In genomic region chr10:94991564-94992097, GRCm38 (mm10) we compare ENCODE assay signal across 7 mouse cellular contexts. TPM values are rescaled to one million over a fixed set of nuclear protein-coding genes. Genes with fewer than 3 reads are reported as not detected.
DNase-seq lines count a peak whose midpoint lies in the region; ATAC-seq and TF ChIP-seq lines count a peak whose summit lies in the region.

No protein-coding gene starts in this region.

- peak overlapping the region; percentile 65 for H3K4me2 ChIP-seq in intestine, postnatal 0 days (replicated peaks; ENCODE audit: low read depth)
- peak overlapping the region; percentile 47 for H3K4me2 ChIP-seq in midbrain, embryonic 12.5 days (replicated peaks)

- peak; percentile 70 to 92 for DNase-seq in adrenal gland, adult (ENCODE audit: inconsistent age in 2 of 2, low spot score in 1 of 2)
- DNase-seq in embryo, embryonic 11 days = peak; percentile 85
- peak; percentile 72 for DNase-seq in left cerebral cortex, postnatal 4 days
- DNase-seq in spleen, adult 12 weeks (ENCODE audit: low spot score) = peak; percentile 35

- 17% methylated on average over 17 of the region's 17 CpGs for WGBS in intestine, postnatal 0 days
- WGBS in midbrain, embryonic 12.5 days = 20% methylated on average over 17 of the region's 17 CpGs

- H3K4me1 ChIP-seq in intestine, postnatal 0 days (replicated peaks; ENCODE audit: control insufficient read depth, insufficient read depth, low read length) = no peaks in the 10 kb centered on the region
- H3K4me1 ChIP-seq in midbrain, embryonic 12.5 days = peaks cover 13% of the 10 kb centered on the region

- no peaks in the 10 kb centered on the region for H3K36me3 ChIP-seq in intestine, postnatal 0 days (ENCODE audit: control insufficient read depth, insufficient read depth)
- no peaks in the 10 kb centered on the region for H3K36me3 ChIP-seq in midbrain, embryonic 12.5 days

- H3K9ac ChIP-seq in intestine, postnatal 0 days (ENCODE audit: low read depth, low read length) = no peak overlapping the region
- 0 out of 2 replicates have a peak overlapping the region, but pooled peaks have one; percentile 11 for H3K9ac ChIP-seq in midbrain, embryonic 12.5 days (replicated peaks)

- no peak overlapping the region for H3K27ac ChIP-seq in intestine, postnatal 0 days (ENCODE audit: low read depth, low read length)
- H3K27ac ChIP-seq in midbrain, embryonic 12.5 days (replicated peaks) = peak overlapping the region; percentile 58

- 0 out of 2 replicates have a peak overlapping the region, but pooled peaks have one; percentile 14 for H3K4me3 ChIP-seq in intestine, postnatal 0 days (ENCODE audit: low read depth, low read length)
- H3K4me3 ChIP-seq in midbrain, embryonic 12.5 days = 0 out of 2 replicates have a peak overlapping the region, but pooled peaks have one; percentile 13

- peak; percentile 81 for TF ChIP-seq CTCF in intestine, postnatal 0 days (IDR thresholded peaks at IDR 0.05; ENCODE audit: low read depth)

- intact Hi-C loops in left cerebral cortex, postnatal 4 days (cut with DNase I) = loop anchor here (2.0 to 5.0 kb wide), 3 partner anchors 241 to 483 kb away; partner anchors contain the start of gene Socs2

- peak; percentile 63 for ATAC-seq in granulocyte monocyte progenitor cell, adult 5-6 weeks (replicated peaks; ENCODE audit: poor library complexity, severe bottlenecking)
- ATAC-seq in intestine, postnatal 0 days = peak; percentile 57
- ATAC-seq in midbrain, embryonic 12.5 days (ENCODE audit: low FRiP score, low read depth) = peak; percentile 50; the same call in 1 of the 2 replicates

- no peaks in the 10 kb centered on the region for H3K27me3 ChIP-seq in intestine, postnatal 0 days (replicated peaks; ENCODE audit: control insufficient read depth, insufficient read depth, low read length)
- H3K27me3 ChIP-seq in midbrain, embryonic 12.5 days = no peaks in the 10 kb centered on the region

- H3K9me3 ChIP-seq in intestine, postnatal 0 days (ENCODE audit: control insufficient read depth) = no peaks in the 10 kb centered on the region
- H3K9me3 ChIP-seq in midbrain, embryonic 12.5 days = no peaks in the 10 kb centered on the region

RNA-seq across cellular contexts. Expression of gene Plxnc1, which starts 47.0 kb away (rescaled TPM):
- 13.4 and 16.7 TPM in 2 replicates for total RNA-seq in granulocyte monocyte progenitor cell, adult 5-6 weeks (2014; fragmentation: Nextera tagmentation)
- 9.9 and 14.1 TPM in 2 replicates for total RNA-seq in granulocyte monocyte progenitor cell, adult 5-6 weeks (2017)
- 0.70 and 0.80 TPM in 2 replicates for polyA plus RNA-seq in intestine, postnatal 0 days (2015; fragmentation: Nextera tagmentation; extraction: Ambion mirVana)
- total RNA-seq in left cerebral cortex, postnatal 4 days (2021) = 10 to 100 TPM; 58.4 to 67.3 TPM
- polyA plus RNA-seq in midbrain, embryonic 12.5 days (2016; fragmentation: Nextera tagmentation; extraction: Ambion mirVana) = 6.8 and 7.0 TPM in 2 replicates

Comparison
In these comparisons a context has a peak if more than half of its experiments do, and no peak if none do; other contexts are left out.
1. DNase-seq: peak in every context shown above with its lines; median percentile 85 in embryo, embryonic 11 days; 81 in adrenal gland, adult; 72 in left cerebral cortex, postnatal 4 days; 35 in spleen, adult 12 weeks.